Mouse (Mus musculus): ENCODE data around the gene Pklr. TPM values are rescaled to one million over a fixed set of nuclear protein-coding genes. Genes with fewer than 3 reads are reported as not detected.

Gene Pklr
- 528 and 535 TPM in 2 replicates for polyA plus RNA-seq (2012; rRNA removed; ENCODE audit: low replicate concordance)

DNA sequence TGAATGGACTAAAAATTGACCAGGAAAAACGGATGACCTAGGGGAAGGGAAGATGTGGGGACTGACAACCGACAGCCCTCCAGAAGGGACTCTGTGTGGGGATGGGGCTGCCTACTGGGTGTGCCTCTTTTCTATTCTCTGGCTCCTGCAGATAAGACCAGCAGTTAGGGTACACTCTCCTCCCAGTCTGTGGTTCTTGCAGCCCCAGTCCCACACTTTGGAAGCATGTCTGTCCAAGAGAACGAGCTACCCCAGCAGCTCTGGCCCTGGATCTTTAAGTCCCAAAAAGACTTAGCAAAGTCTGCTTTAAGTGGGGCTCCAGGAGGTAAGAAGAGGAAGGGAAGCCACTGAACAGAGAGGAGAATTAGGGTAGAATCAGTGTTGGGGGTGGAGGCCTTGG, at the start of gene Pklr:
TSS of gene Pklr (plus strand) at position 185 of the 400 bp plus-strand sequence.

DNA sequence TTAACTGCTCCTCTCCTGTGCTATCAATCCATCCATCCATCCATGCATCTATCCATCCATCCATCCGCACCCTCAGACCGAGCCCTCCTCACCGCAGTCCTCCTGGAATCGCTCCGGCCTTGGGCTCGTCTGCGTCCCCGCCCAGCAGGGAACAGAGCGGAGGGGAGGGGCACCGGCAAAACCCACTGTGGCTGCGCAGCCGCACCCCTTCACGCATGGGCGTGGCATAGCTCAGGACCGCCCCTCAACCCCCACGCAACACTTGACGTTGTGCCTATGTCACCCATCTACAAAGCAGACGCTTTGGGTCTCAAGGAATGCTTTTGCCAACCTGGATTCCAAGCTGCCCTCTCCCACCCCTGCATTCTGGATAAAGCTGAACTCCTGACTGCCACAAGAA, 42.8 kb upstream of the Pklr start, which contains the start of gene Rusc1:
TSS of gene Rusc1 (minus strand) at position 137 of the 400 bp plus-strand sequence.

DNA sequence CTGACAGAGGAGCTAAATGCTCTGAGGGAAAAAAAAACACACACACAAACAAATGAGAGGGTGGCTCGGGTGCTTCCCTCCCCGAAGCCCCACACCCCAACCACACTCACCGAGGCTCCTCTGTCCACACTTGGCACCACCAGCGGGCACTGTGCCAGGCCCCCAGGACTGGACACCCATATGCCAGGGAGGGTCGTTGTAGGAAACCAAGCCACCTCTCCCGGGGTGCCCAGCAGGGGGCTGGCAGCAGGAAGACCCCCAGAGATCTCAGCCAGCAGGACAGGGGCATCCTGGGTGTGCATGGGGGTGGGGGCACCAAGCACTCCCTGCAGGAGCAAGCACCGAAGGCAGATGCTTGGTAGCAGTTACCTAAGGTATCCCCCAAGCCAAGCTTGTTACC, 35.1 kb upstream of the Pklr start, which contains the start of gene Gm43738:
TSS of gene Gm43738 (minus strand) at position 289 of the 400 bp plus-strand sequence.

DNA sequence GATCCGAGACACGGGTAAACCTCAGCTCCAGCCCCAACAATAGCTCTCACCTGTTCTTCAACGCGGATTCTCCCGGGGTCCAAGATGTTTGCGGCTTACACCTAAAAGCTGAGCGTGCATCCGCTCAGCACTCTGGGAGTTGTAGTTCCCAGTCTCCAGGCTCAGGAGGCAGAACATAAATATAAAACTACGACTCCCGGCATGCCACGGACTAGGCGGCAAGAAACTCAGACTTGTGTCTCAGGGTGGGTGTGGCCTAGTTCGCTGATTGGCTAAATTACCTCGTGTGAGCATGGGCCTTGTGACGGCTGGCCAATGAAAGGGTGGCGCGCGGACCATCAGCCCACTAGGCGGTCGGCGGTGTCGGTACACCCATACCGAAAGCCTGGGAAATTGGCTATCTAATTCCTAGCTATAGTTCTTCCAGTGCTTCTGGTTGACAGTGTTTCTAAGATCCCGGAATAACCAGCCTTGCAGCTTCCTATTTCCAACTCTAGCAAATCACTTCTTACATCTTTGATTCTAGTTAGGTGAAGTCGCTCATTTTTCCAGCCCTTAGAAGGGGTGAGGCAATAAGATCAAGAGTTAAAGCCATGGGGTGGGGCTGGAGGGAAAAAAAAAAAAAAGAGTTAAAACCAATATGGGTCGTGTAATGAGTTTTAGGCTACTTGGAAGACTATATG, 34.0 kb upstream of the Pklr start, which contains the start of gene Fdps:
TSS of gene Fdps (minus strand) at position 148 of the 683 bp plus-strand sequence.

DNA sequence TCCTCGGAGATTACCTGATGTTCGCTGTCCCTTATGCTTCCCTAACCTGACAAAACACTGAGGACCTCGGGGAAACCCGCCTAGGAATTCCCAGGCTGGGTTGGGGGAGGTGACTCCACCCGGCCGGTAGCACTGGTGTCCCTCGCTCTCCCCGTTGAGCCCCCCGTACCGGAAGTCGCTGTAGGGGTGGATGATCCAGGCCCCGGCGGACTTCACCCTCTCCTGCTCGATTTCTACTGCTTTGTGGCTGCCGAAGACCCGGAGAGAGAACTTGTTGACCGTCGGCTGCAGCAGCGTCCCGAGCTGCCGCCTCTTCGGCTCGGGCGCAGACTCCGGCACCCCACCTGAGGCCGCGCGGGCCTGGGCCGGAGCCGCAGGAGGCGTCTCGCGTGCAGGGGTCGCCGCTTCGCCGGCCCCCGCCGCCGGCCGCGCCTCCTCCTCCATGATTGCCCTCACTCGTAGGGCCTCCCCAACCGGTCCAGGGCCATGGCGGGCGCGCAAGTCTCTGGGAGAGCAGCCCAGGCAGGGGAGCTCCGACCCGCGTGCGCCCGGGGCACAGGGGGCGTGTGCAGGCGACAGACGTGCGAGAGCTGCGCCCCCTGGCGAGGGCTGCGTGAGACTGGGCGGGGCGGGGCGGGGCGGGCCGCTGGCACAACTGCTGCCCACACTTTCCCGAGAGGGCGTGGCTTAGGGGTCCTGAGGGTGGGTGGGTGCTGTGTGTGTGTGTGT, 23.8 kb downstream of the Pklr start, which contains the start of gene Hcn3:
TSS of gene Hcn3 (minus strand) at position 581 of the 729 bp plus-strand sequence.

DNA sequence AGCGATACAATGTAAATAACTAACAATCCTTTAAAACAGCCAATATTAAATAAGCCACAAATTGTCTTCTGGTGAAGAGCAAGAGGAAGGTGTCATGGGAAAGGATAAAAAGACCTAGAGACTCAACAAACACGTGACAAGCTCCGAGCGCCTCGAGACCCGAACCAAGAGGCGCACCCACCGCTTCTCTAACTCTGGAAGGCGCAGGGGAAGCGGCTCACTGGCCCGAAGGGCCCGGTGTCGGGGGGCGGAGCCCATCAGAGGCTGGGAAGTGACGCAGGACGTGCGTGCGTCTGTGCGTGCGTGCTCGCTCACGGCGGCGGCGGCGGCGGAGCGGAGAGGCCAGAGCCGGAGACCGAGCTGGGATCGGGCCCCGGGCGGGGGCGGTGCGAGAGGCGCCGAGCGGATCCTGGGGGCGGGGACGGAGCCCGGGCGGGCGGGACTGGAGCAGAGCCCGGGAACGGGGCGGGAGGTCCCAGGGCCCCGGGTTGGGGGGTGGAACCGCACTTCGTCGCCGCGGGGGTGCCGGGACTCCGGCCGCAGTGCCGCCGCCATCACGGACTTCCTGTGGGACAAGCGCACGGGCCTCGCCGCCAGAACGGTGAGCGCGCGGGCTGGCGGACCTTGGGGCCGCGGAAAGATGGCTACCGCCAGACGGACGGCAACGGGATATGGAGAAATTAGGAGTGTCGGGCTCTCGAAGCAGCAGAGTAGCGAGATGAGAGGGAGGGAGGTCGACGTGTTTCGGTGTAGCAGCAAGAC, 28.7 kb downstream of the Pklr start, which contains the start of gene Clk2:
TSS of gene Clk2 (plus strand) at position 290 of the 762 bp plus-strand sequence.

DNA sequence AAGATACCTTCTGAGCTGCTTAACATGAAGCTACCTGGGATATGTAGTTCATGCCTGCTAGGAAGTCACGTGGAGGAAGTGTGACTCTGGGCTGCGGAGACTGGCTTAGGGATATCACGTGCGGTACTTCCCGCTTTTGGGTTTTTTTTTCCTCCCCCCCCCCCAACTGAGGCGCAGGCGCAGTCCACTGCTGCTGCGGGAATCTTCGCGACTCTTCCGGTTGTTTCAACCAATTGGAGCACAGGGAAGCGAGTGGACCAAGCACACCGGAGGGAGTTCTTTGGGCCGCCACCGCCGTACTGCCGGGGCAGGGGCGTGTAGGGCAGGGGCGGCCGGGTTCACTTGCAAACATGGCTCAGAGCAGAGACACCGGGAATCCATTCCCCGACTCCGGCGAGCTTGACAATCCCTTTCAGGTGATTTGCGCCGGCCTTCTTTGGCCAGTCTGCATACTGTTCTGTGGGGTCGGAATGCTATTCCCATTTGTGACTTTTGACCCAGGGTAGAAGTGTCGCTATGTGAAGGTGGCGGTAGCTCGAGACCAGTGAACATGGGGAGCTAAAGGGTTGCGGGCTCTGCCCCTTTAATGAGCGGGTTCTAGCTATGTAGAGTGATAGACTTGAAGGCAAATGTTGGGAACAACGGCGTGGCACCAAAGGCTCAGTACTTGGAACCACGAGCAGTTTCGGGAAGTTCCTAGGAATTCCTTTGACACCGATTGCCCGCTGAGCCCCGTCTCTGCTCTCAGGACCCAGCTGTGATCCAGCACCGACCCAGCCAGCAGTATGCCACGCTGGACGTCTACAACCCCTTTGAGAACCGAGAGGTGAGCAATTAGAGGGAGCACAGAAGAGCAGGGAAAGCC, 41.5 kb downstream of the Pklr start, which contains the start of gene Scamp3:
TSS of gene Scamp3 (plus strand) at position 232 of the 865 bp plus-strand sequence.

DNA sequence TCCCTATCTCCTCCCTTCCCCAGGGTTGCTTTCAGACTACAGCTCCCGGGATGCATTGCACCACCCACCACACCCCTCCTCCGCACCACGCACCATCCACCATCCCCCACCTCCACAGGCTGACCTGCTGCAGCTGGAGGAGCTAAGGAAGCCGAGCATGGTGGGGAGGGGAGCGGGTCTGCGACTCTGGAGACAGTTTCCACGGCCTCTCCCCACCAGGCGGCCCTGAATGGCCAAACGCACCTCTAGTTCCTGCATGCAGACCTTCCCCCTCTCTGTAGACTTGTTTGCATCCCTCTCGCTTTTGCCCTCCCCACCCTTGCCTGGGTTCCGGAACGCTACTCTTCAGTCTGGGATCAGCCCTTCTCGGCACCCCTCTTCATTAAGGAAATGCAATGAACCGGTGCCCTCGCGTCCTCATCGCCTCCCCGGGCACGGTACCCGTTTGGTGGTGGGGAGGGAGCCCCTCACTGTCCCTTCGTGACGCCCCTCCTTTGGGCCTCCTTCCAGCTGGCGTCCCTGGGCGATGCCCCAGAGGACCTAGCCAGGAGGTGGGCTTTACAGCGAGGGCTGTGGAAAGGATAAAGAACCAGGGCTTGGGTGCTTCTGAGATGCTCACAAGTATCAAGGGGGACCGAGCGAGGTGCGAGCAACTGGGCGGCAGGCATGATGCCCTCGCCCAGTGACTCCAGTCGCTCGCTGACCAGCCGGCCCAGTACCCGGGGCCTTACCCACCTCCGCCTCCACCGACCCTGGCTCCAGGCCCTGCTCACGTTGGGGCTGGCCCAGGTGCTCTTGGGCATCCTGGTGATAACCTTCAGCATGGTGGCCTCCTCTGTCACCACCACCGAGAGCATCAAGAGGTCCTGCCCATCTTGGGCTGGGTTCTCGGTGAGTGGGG, 47.4 kb downstream of the Pklr start, which contains the start of gene Fam189b:
TSS of gene Fam189b (plus strand) at position 86 of the 901 bp plus-strand sequence.

Other genes with a start within 250 kb of the Pklr start
- gene Msto1, start 222.1 kb upstream of the Pklr start, polyA plus RNA-seq (2012; rRNA removed; ENCODE audit: low replicate concordance): 12.9 and 14.1 TPM in 2 replicates
- gene Ash1l, start 185.5 kb upstream of the Pklr start, polyA plus RNA-seq (2012; rRNA removed; ENCODE audit: low replicate concordance): 1.1 and 1.9 TPM in 2 replicates
- 15.1 and 19.1 TPM in 2 replicates for gene Dap3, start 185.0 kb upstream of the Pklr start, polyA plus RNA-seq (2012; rRNA removed; ENCODE audit: low replicate concordance)
- gene Rusc1, start 42.8 kb upstream of the Pklr start, polyA plus RNA-seq (2012; rRNA removed; ENCODE audit: low replicate concordance): 51.4 and 58.5 TPM in 2 replicates
- not detected in 2 replicates for gene Gm43738, start 35.0 kb upstream of the Pklr start, polyA plus RNA-seq (2012; rRNA removed; ENCODE audit: low replicate concordance)
- 58.7 and 73.8 TPM in 2 replicates for gene Fdps, start 34.2 kb upstream of the Pklr start, polyA plus RNA-seq (2012; rRNA removed; ENCODE audit: low replicate concordance)
- 0.38 and 1.6 TPM in 2 replicates for gene Hcn3, start 24.1 kb downstream of the Pklr start, polyA plus RNA-seq (2012; rRNA removed; ENCODE audit: low replicate concordance)
- gene Clk2, start 28.7 kb downstream of the Pklr start, polyA plus RNA-seq (2012; rRNA removed; ENCODE audit: low replicate concordance): 19.8 and 20.8 TPM in 2 replicates
- gene Scamp3, start 41.3 kb downstream of the Pklr start, polyA plus RNA-seq (2012; rRNA removed; ENCODE audit: low replicate concordance): 128 and 132 TPM in 2 replicates
- gene Fam189b, start 47.0 kb downstream of the Pklr start, polyA plus RNA-seq (2012; rRNA removed; ENCODE audit: low replicate concordance): 26.9 and 30.9 TPM in 2 replicates
- 27.8 and 49.9 TPM in 2 replicates for gene Gba, start 66.8 kb downstream of the Pklr start, polyA plus RNA-seq (2012; rRNA removed; ENCODE audit: low replicate concordance)
- 8.4 and 15.4 TPM in 2 replicates for gene Thbs3, start 79.0 kb downstream of the Pklr start, polyA plus RNA-seq (2012; rRNA removed; ENCODE audit: low replicate concordance)
- gene Mtx1, start 90.9 kb downstream of the Pklr start, polyA plus RNA-seq (2012; rRNA removed; ENCODE audit: low replicate concordance): 192 and 239 TPM in 2 replicates
- gene Muc1, start 92.9 kb downstream of the Pklr start, polyA plus RNA-seq (2012; rRNA removed; ENCODE audit: low replicate concordance): 1.1 and 80.2 TPM in 2 replicates
- 340 and 345 TPM in 2 replicates for gene Krtcap2, start 109.8 kb downstream of the Pklr start, polyA plus RNA-seq (2012; rRNA removed; ENCODE audit: low replicate concordance)
- 2.8 and 16.7 TPM in 2 replicates for gene Trim46, start 110.2 kb downstream of the Pklr start, polyA plus RNA-seq (2012; rRNA removed; ENCODE audit: low replicate concordance)
- 370 and 590 TPM in 2 replicates for gene Dpm3, start 123.2 kb downstream of the Pklr start, polyA plus RNA-seq (2012; rRNA removed; ENCODE audit: low replicate concordance)
- 90.2 and 159 TPM in 2 replicates for gene Slc50a1, start 134.4 kb downstream of the Pklr start, polyA plus RNA-seq (2012; rRNA removed; ENCODE audit: low replicate concordance)
- 59.5 and 87.8 TPM in 2 replicates for gene Efna1, start 145.0 kb downstream of the Pklr start, polyA plus RNA-seq (2012; rRNA removed; ENCODE audit: low replicate concordance)
- 8.2 and 18.7 TPM in 2 replicates for gene Efna3, start 186.8 kb downstream of the Pklr start, polyA plus RNA-seq (2012; rRNA removed; ENCODE audit: low replicate concordance)
- gene Efna4, start 201.9 kb downstream of the Pklr start, polyA plus RNA-seq (2012; rRNA removed; ENCODE audit: low replicate concordance): 14.7 and 32.5 TPM in 2 replicates
- gene Adam15, start 213.9 kb downstream of the Pklr start, polyA plus RNA-seq (2012; rRNA removed; ENCODE audit: low replicate concordance): 77.9 and 91.6 TPM in 2 replicates
- gene Dcst2, start 225.8 kb downstream of the Pklr start, polyA plus RNA-seq (2012; rRNA removed; ENCODE audit: low replicate concordance): 2.5 TPM in 2 replicates
- gene Dcst1, start 229.1 kb downstream of the Pklr start, polyA plus RNA-seq (2012; rRNA removed; ENCODE audit: low replicate concordance): 5.1 and 8.6 TPM in 2 replicates